Mouse (Mus musculus) limb, embryonic 11.5 days (tissue): ENCODE data around the gene Tec. TPM values are rescaled to one million over a fixed set of nuclear protein-coding genes. Genes with fewer than 3 reads are reported as not detected.

Experiments used
- polyA plus RNA-seq: library from polyadenylated mRNA; unstranded; fragments of >200 nt; fragmentation: Nextera tagmentation; extraction: Ambion mirVana; gene quantifications from 2 replicates; pipeline ENCODE4 v1.2.1, GENCODE M21; 2014

The Tec gene
- polyA plus RNA-seq, 1 experiment from 2014 or later: 2.3 TPM

Other genes with a start within 250 kb of the Tec start
- gene Cnga1, start 224.2 kb downstream of the Tec start, polyA plus RNA-seq: not detected in 2 replicates
- 0.21 and 0.41 TPM in 2 replicates for gene Nipal1, start 220.7 kb downstream of the Tec start, polyA plus RNA-seq
- gene Txk, start 115.7 kb downstream of the Tec start, polyA plus RNA-seq: 0.03 TPM in 1 of 2 replicates, not detected in the other
- gene Slain2, start 45.8 kb upstream of the Tec start, polyA plus RNA-seq: 21.6 and 23.9 TPM in 2 replicates
- gene Gm10135, start 106.2 kb upstream of the Tec start, polyA plus RNA-seq: not detected in 2 replicates
- gene Slc10a4, start 138.4 kb upstream of the Tec start, polyA plus RNA-seq: 0.56 and 0.91 TPM in 2 replicates